Mouse (Mus musculus) stomach, postnatal 0 days (tissue): Measurements from ENCODE around the gene Fuom. TPM values are rescaled to one million over a fixed set of nuclear protein-coding genes. Genes with fewer than 3 reads are reported as not detected.

Experiments used
- ATAC-seq: fragments of 200-750 bp; cut with Nextera tagmentation; 2 replicates; pipeline ENCODE4 v1.8.0; 2017; ENCODE audit not compliant: low FRiP score, low TSS enrichment
- DNase-seq: peaks from one replicate; pipeline ENCODE4 v3.0.0-alpha.2; 2016; ENCODE audit warnings: low spot score
- H3K27ac ChIP-seq: fragments of 300-500 bp; sonication (generic); replicated peaks from 2 replicates; pipeline ENCODE4 v1.5.1; 2014; ENCODE audit warnings: mild to moderate bottlenecking, control low read depth
- H3K27me3 ChIP-seq: fragments of 300-500 bp; sonication (generic); 2 replicates; pipeline ENCODE4 v1.6.1; 2014; ENCODE audit warnings: low read length; ENCODE audit not compliant: control insufficient read depth, insufficient read depth
- H3K36me3 ChIP-seq: fragments of 300-500 bp; sonication (generic); 2 replicates; pipeline ENCODE4 v1.6.1; 2014; ENCODE audit warnings: low read length, mixed read lengths; ENCODE audit not compliant: control insufficient read depth, insufficient read depth
- H3K4me1 ChIP-seq: fragments of 300-500 bp; sonication (generic); replicated peaks from 2 replicates; pipeline ENCODE4 v1.6.1; 2014; ENCODE audit warnings: antibody characterized with exemption; ENCODE audit not compliant: control insufficient read depth, insufficient read depth
- H3K4me2 ChIP-seq: fragments of 300-500 bp; sonication (generic); replicated peaks from 2 replicates; pipeline ENCODE4 v1.6.1; 2014; ENCODE audit warnings: low read depth, mild to moderate bottlenecking, control low read depth, moderate library complexity
- H3K4me3 ChIP-seq: fragments of 300-500 bp; sonication (generic); 2 replicates; pipeline ENCODE4 v1.5.1; 2014; ENCODE audit warnings: low read depth, low read length, control low read depth
- H3K9ac ChIP-seq: fragments of 300-500 bp; sonication (generic); 2 replicates; pipeline ENCODE4 v1.6.1; 2014; ENCODE audit warnings: mild to moderate bottlenecking, low read length, control low read depth, mixed read lengths
- H3K9me3 ChIP-seq: fragments of 300-500 bp; sonication (generic); 2 replicates; pipeline ENCODE4 v1.6.1; 2016; ENCODE audit warnings: low read length; ENCODE audit not compliant: control insufficient read depth
- CTCF ChIP-seq: IDR thresholded peaks from 2 replicates; pipeline ENCODE4 v1.5.1; 2016; ENCODE audit warnings: antibody characterized with exemption, low read depth, mild to moderate bottlenecking, moderate library complexity
- EP300 ChIP-seq: optimal IDR thresholded peaks from 2 replicates; pipeline ENCODE3; 2016; ENCODE audit warnings: antibody characterized with exemption
- WGBS: fragments of 180-500 bp; shearing (Covaris S2); extraction: QIAGEN DNeasy Blood & Tissue Kit; methylation state at CpG from one replicate; pipeline ENCODE4 v1.1.7; 2014; 5-methylcytosine and 5-hydroxymethylcytosine counted together
- polyA plus RNA-seq: library from polyadenylated mRNA; unstranded; fragments of >200 nt; fragmentation: Nextera tagmentation; extraction: Ambion mirVana; gene quantifications from 2 replicates; pipeline ENCODE4 v1.2.1, GENCODE M21; 2015

Gene Fuom
- polyA plus RNA-seq, 1 experiment from 2014 or later, result 44.5 TPM

GRCm38 (mm10) chr7:140070042-140070711 lies 32.1 kb downstream of the Fuom start:
- TF ChIP-seq EP300 (no peak), CTCF (no peak)

DNA sequence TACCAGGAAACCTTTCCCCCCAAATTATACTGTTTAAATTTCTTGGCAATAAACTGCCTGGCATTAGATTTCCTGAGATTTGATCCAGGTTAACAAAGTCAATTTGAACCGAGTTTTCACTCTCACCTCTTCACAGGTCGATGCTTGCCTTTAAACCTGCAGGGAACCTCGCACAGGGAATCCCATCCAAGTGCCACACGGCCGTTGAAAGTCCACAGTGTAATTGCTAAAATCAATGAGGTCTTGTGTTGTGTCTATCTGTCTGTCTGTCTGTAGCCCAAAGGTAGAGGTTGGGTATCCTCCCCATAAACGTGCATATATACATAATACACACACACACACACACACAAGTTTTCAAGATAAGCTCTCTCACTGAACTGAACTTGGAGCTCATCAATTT lies 34.8 kb downstream of the Fuom start:
- H3K4me3 ChIP-seq, result no peak overlapping the region
- whole genome bisulfite sequencing, result 51% methylated on average over 6 of the region's 6 CpGs
- ATAC-seq (no peak), DNase-seq (no peak)
- no peaks in the 10 kb centered on the region for H3K36me3 ChIP-seq
- no peak overlapping the region for H3K27ac ChIP-seq
- no peak overlapping the region for H3K4me2 ChIP-seq
- H3K9ac ChIP-seq, result no peak overlapping the region
- no peaks in the 10 kb centered on the region for H3K9me3 ChIP-seq
- no peaks in the 10 kb centered on the region for H3K4me1 ChIP-seq
- no peak for TF ChIP-seq EP300
- TF ChIP-seq CTCF, result no peak
- H3K27me3 ChIP-seq, result no peaks in the 10 kb centered on the region; the same call in 1 of the 2 replicates

More at GRCm38 (mm10) chr7:140070042-140070711, 32.1 kb downstream of the Fuom start:
- no peaks in the 10 kb centered on the region for H3K27me3 ChIP-seq
- DNase-seq, result no peak
- peak overlapping the region; percentile 21 for H3K4me3 ChIP-seq
- H3K36me3 ChIP-seq, result no peaks in the 10 kb centered on the region
- 32% methylated on average over 38 of the region's 39 CpGs for WGBS
- no peak overlapping the region for H3K27ac ChIP-seq
- H3K4me2 ChIP-seq, result peak overlapping the region; percentile 39
- no peaks in the 10 kb centered on the region for H3K4me1 ChIP-seq
- H3K9me3 ChIP-seq, result no peaks in the 10 kb centered on the region
- peak; percentile 68 for ATAC-seq
- no peak overlapping the region for H3K9ac ChIP-seq

DNA sequence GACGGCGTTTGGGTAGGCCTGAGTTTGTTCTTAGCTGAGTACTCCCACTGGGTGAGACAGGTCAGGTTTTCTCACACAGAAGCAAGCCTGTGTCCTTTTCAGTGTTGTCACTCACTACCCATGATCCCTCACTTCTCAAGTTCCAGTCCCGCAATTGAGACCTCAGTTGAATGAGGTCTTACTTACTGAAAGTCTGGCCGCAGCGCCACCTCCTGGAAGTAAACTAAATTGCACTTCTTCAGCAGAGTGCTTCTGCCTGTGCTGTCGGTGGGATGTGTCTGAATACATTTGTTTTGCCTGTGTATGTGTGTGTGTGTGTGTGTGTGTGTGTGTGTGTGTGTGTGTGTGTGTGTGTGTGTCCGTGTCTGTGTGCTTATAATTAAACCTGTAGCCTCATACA lies 39.1 kb downstream of the Fuom start:
- Histone ChIP-seq H3K4me3 (no peak overlapping the region), H3K36me3 (no peaks in the 10 kb centered on the region), H3K27ac (no peak overlapping the region), H3K9me3 (no peaks in the 10 kb centered on the region), H3K27me3 (peaks cover 9% of the 10 kb centered on the region; the same call in 1 of the 2 replicates), H3K4me1 (no peaks in the 10 kb centered on the region; the same call in 1 of the 2 replicates), H3K4me2 (no peak overlapping the region), H3K9ac (no peak overlapping the region)
- TF ChIP-seq EP300 (no peak), CTCF (peak; percentile 85)
- no peak for ATAC-seq
- DNase-seq, result peak; percentile 66
- WGBS, result 23% methylated on average over 7 of the region's 7 CpGs

- H3K27me3 ChIP-seq, result peaks cover 9% of the 10 kb centered on the region; the same call in 1 of the 2 replicates
- H3K9me3 ChIP-seq, result no peaks in the 10 kb centered on the region
- ATAC-seq (0 out of 2 replicates have a peak, but pooled peaks have one; percentile 51), DNase-seq (peak; percentile 57)
- H3K4me2 ChIP-seq, result no peak overlapping the region
- no peaks in the 10 kb centered on the region for H3K36me3 ChIP-seq
- H3K4me3 ChIP-seq, result no peak overlapping the region
- whole genome bisulfite sequencing, result 27% methylated on average over 11 of the region's 11 CpGs
- H3K4me1 ChIP-seq, result no peaks in the 10 kb centered on the region; the same call in 1 of the 2 replicates
- H3K27ac ChIP-seq, result 0 out of 2 replicates have a peak overlapping the region, but pooled peaks have one; percentile 31
- no peak overlapping the region for H3K9ac ChIP-seq
- TF ChIP-seq EP300 (no peak), CTCF (peak; percentile 67)
Observed at GRCm38 (mm10) chr7:140062307-140062706, 39.9 kb downstream of the Fuom start.

- ATAC-seq, result no peak
- H3K4me2 ChIP-seq, result peak overlapping the region; percentile 52
- no peaks in the 10 kb centered on the region; the same call in 1 of the 2 replicates for H3K4me1 ChIP-seq
- no peak for TF ChIP-seq EP300
- no peak for TF ChIP-seq CTCF
- no peak for DNase-seq
- under 1% methylated on average over 6 of the region's 6 CpGs for WGBS
- no peaks in the 10 kb centered on the region for H3K9me3 ChIP-seq
- peak overlapping the region; percentile 33 for H3K4me3 ChIP-seq
- peak overlapping the region; percentile 31; the same call in 1 of the 2 replicates for H3K27ac ChIP-seq
- H3K9ac ChIP-seq, result no peak overlapping the region
- peaks cover 9% of the 10 kb centered on the region; the same call in 1 of the 2 replicates for H3K27me3 ChIP-seq
- H3K36me3 ChIP-seq, result no peaks in the 10 kb centered on the region
Observed at GRCm38 (mm10) chr7:140061832-140062130, 40.5 kb downstream of the Fuom start.
